8 mouse cellular contexts compared by ENCODE assay signal in the genomic region with DNA sequence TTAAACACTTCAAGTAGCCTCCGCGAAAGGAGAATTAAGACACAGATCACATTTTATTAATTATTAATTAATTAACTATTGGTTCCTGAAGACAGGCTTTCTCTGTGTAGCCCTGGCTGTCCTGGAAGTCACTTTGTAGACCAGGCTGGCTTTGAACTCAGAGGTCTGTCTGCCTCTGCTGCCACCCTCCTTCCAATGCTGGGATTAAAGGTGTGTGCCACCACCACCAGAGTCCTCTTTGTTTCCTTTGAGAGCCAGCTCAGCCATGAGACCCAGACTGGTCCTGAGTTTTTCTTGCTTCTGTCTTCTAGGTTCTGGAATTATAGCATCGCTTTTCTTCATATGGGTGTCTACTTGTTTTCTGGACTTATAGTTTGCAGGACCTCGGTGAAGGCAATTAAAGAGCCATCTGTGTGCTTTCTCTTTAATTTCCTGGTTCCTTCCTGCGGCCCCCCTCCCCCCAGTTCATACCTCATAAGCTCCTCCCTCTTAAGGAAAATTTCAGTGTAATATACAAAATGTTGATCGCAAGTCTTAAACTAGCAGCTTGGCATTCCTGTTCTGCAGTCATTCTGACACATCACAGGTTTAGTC. TPM values are rescaled to one million over a fixed set of nuclear protein-coding genes. Genes with fewer than 3 reads are reported as not detected.
DNase-seq lines count a peak whose midpoint lies in the region; ATAC-seq and TF ChIP-seq lines count a peak whose summit lies in the region.

No protein-coding gene starts in this region.

- no peaks in the 10 kb centered on the region for H3K27me3 ChIP-seq in kidney, postnatal 0 days (ENCODE audit: insufficient read depth, low read length)
- H3K27me3 ChIP-seq in embryonic facial prominence, embryonic 15.5 days: no peaks in the 10 kb centered on the region
- no peaks in the 10 kb centered on the region for H3K27me3 ChIP-seq in hindbrain, embryonic 14.5 days (ENCODE audit: control insufficient read depth, insufficient read depth, low read length)
- no peaks in the 10 kb centered on the region for H3K27me3 ChIP-seq in midbrain, postnatal 0 days (ENCODE audit: insufficient read depth, low read length)

- peak overlapping the region; percentile 40; the same call in 1 of the 2 replicates for H3K9ac ChIP-seq in kidney, postnatal 0 days (ENCODE audit: low read depth, low read length)
- no peak overlapping the region for H3K9ac ChIP-seq in embryonic facial prominence, embryonic 15.5 days
- 0 out of 2 replicates have a peak overlapping the region, but pooled peaks have one; percentile 29 for H3K9ac ChIP-seq in hindbrain, embryonic 14.5 days
- H3K9ac ChIP-seq in midbrain, postnatal 0 days (replicated peaks; ENCODE audit: low read length, poor library complexity, severe bottlenecking): no peak overlapping the region

- WGBS in kidney, postnatal 0 days: 52% methylated on average over 6 of the region's 6 CpGs
- WGBS in embryonic facial prominence, embryonic 15.5 days: 40% methylated on average over 6 of the region's 6 CpGs
- 59% methylated on average over 6 of the region's 6 CpGs for WGBS in hindbrain, embryonic 14.5 days
- 52% methylated on average over 6 of the region's 6 CpGs for WGBS in midbrain, postnatal 0 days

- ATAC-seq in kidney, postnatal 0 days (replicated peaks; ENCODE audit: low FRiP score, low read depth): peak; percentile 45; the same call in 1 of the 2 replicates
- no peak for ATAC-seq in embryonic facial prominence, embryonic 15.5 days (ENCODE audit: insufficient number of reproducible peaks, low FRiP score, low TSS enrichment, low read depth)
- peak; percentile 31; the same call in 1 of the 2 replicates for ATAC-seq in hindbrain, embryonic 14.5 days (ENCODE audit: low FRiP score)
- peak; percentile 52 for ATAC-seq in midbrain, postnatal 0 days (ENCODE audit: low FRiP score)

- H3K27ac ChIP-seq in kidney, postnatal 0 days: peak overlapping the region; percentile 91
- peak overlapping the region; percentile 84 for H3K27ac ChIP-seq in embryonic facial prominence, embryonic 15.5 days (replicated peaks)
- peak overlapping the region; percentile 84 for H3K27ac ChIP-seq in hindbrain, embryonic 14.5 days
- peak overlapping the region; percentile 76 for H3K27ac ChIP-seq in midbrain, postnatal 0 days (ENCODE audit: low read depth, low read length)

- no peaks in the 10 kb centered on the region for H3K9me3 ChIP-seq in kidney, postnatal 0 days (replicated peaks; ENCODE audit: low read length)
- H3K9me3 ChIP-seq in embryonic facial prominence, embryonic 15.5 days (replicated peaks): no peaks in the 10 kb centered on the region
- no peaks in the 10 kb centered on the region for H3K9me3 ChIP-seq in hindbrain, embryonic 14.5 days (ENCODE audit: control insufficient read depth, low read length)
- H3K9me3 ChIP-seq in midbrain, postnatal 0 days (ENCODE audit: low read length): no peaks in the 10 kb centered on the region

- no peak for TF ChIP-seq CTCF in kidney, postnatal 0 days (IDR thresholded peaks at IDR 0.05; ENCODE audit: low read depth)
- peak; percentile 38; the same call in 1 of the 2 replicates for TF ChIP-seq CTCF in midbrain, postnatal 0 days (IDR thresholded peaks at IDR 0.05)

- H3K4me3 ChIP-seq in kidney, postnatal 0 days (replicated peaks; ENCODE audit: low read depth, low read length): no peak overlapping the region
- peak overlapping the region; percentile 5; the same call in 1 of the 2 replicates for H3K4me3 ChIP-seq in embryonic facial prominence, embryonic 15.5 days (replicated peaks)
- H3K4me3 ChIP-seq in hindbrain, embryonic 14.5 days (replicated peaks; ENCODE audit: low read length): peak overlapping the region; percentile 4; the same call in 1 of the 2 replicates
- peak overlapping the region; percentile 18 for H3K4me3 ChIP-seq in midbrain, postnatal 0 days (ENCODE audit: low read depth, low read length)

- peak overlapping the region; percentile 19 for H3K4me2 ChIP-seq in kidney, postnatal 0 days (ENCODE audit: low read length)
- peak overlapping the region; percentile 35 for H3K4me2 ChIP-seq in embryonic facial prominence, embryonic 15.5 days (replicated peaks)
- H3K4me2 ChIP-seq in hindbrain, embryonic 14.5 days (replicated peaks): peak overlapping the region; percentile 30
- peak overlapping the region; percentile 37 for H3K4me2 ChIP-seq in midbrain, postnatal 0 days (ENCODE audit: low read depth, low read length, poor library complexity, severe bottlenecking)

- peak; percentile 80 for DNase-seq in kidney, postnatal 0 days (ENCODE audit: low spot score)
- no peak for DNase-seq in kidney, adult 11 months
- DNase-seq in hindbrain, embryonic 14.5 days (ENCODE audit: low spot score): no peak
- peak; percentile 18 for DNase-seq in midbrain, postnatal 0 days (ENCODE audit: low spot score)
- no peak for DNase-seq in ovary, postnatal 14 days (ENCODE audit: low spot score)
- no peak for DNase-seq in thymus, postnatal 14 days
- DNase-seq in adrenal gland, postnatal 10 days: no peak

- H3K4me1 ChIP-seq in kidney, postnatal 0 days (replicated peaks; ENCODE audit: insufficient read depth, low read length): no peaks in the 10 kb centered on the region
- H3K4me1 ChIP-seq in embryonic facial prominence, embryonic 15.5 days: peaks cover 48% of the 10 kb centered on the region
- peaks cover 18% of the 10 kb centered on the region for H3K4me1 ChIP-seq in hindbrain, embryonic 14.5 days (replicated peaks; ENCODE audit: control insufficient read depth, insufficient read depth, low read length)
- no peaks in the 10 kb centered on the region for H3K4me1 ChIP-seq in midbrain, postnatal 0 days (ENCODE audit: insufficient read depth, low read length)

- H3K36me3 ChIP-seq in kidney, postnatal 0 days (ENCODE audit: insufficient read depth, low read length): no peaks in the 10 kb centered on the region
- no peaks in the 10 kb centered on the region for H3K36me3 ChIP-seq in embryonic facial prominence, embryonic 15.5 days
- H3K36me3 ChIP-seq in hindbrain, embryonic 14.5 days (replicated peaks; ENCODE audit: control insufficient read depth, insufficient read depth): no peaks in the 10 kb centered on the region
- H3K36me3 ChIP-seq in midbrain, postnatal 0 days (ENCODE audit: insufficient read depth, low read length): no peaks in the 10 kb centered on the region

RNA-seq across cellular contexts. Expression of a gene that starts 47.9 kb away (rescaled TPM):
- 156 and 160 TPM in 2 replicates for polyA plus RNA-seq in kidney, postnatal 0 days (2015; fragmentation: Nextera tagmentation; extraction: Ambion mirVana)
- polyA plus RNA-seq in embryonic facial prominence, embryonic 15.5 days (2015; fragmentation: Nextera tagmentation; extraction: Ambion mirVana): 198 and 203 TPM in 2 replicates
- 111 and 115 TPM in 2 replicates for polyA plus RNA-seq in hindbrain, embryonic 14.5 days (2014; fragmentation: Nextera tagmentation; extraction: Ambion mirVana)
- total RNA-seq in midbrain, postnatal 0 days (2014; rRNA removed): 102 and 116 TPM in 2 replicates
- 44.6 and 54.8 TPM in 2 replicates for polyA plus RNA-seq in midbrain, postnatal 0 days (2015; fragmentation: Nextera tagmentation; extraction: Ambion mirVana)
- total RNA-seq in adrenal gland, postnatal 10 days (2021): 100 to 1,000 TPM; 116 to 140 TPM

Comparison
In these comparisons a context has a peak if more than half of its experiments do, and no peak if none do; other contexts are left out.
1. DNase-seq: peak in kidney, postnatal 0 days (single experiment) and midbrain, postnatal 0 days (single experiment); none in kidney, adult 11 months (single experiment), hindbrain, embryonic 14.5 days (single experiment), ovary, postnatal 14 days (single experiment), thymus, postnatal 14 days (single experiment) and adrenal gland, postnatal 10 days (single experiment).
2. H3K9ac ChIP-seq: peak in kidney, postnatal 0 days (single experiment) and hindbrain, embryonic 14.5 days (single experiment); none in embryonic facial prominence, embryonic 15.5 days (single experiment) and midbrain, postnatal 0 days (single experiment).
3. Peak in every context shown above with its lines, with median percentiles within 50 percentile points of each other: H3K27ac ChIP-seq and H3K4me2 ChIP-seq.